ENCODE assay signal across 25 mouse cellular contexts in genomic region chr12:5005338-5005737, GRCm38 (mm10).
DNase-seq lines count a peak whose midpoint lies in the region; ATAC-seq and TF ChIP-seq lines count a peak whose summit lies in the region.
"Had no signal": no experiment of that assay in that cellular context is flagged by ENCODE, and none has a peak within 500 bp of the region (broad histone marks: within the 10 kb centered on the region; RNA-seq: fewer than 3 reads in every experiment).

No protein-coding gene starts in this region.

- peak overlapping the region; percentile 52 for H3K27ac ChIP-seq in forebrain, embryonic 15.5 days (replicated peaks)
- no peak overlapping the region for H3K27ac ChIP-seq in forebrain, embryonic 10.5 days
- peak overlapping the region; percentile 46; the same call in 1 of the 2 replicates for H3K27ac ChIP-seq in layer of hippocampus, adult 2 months
- H3K27ac ChIP-seq: heart, embryonic 10.5 days; heart, embryonic 13.5 days; hindbrain, embryonic 14.5 days; hindbrain, postnatal 0 days had no signal

- WGBS in forebrain, embryonic 15.5 days, result 52% methylated on average over 3 of the region's 3 CpGs
- 85% methylated on average over 3 of the region's 3 CpGs for WGBS in forebrain, embryonic 10.5 days

- H3K4me3 ChIP-seq in forebrain, embryonic 15.5 days, result no peak overlapping the region
- H3K4me3 ChIP-seq in forebrain, embryonic 10.5 days, result no peak overlapping the region
- H3K4me3 ChIP-seq in layer of hippocampus, adult 2 months, result no peak overlapping the region
- H3K4me3 ChIP-seq: heart, embryonic 10.5 days; heart, embryonic 13.5 days had no signal

- DNase-seq in forebrain, embryonic 10.5 days (ENCODE audit: extremely low spot score, low spot score), result no peak
- DNase-seq in layer of hippocampus, adult 2 months (ENCODE audit: low spot score in 2 of 2), result peak in 1 of 2 experiments; percentile 37
- no peak for DNase-seq in layer of hippocampus, postnatal 36 days
- DNase-seq in right cerebral cortex, adult 18-20 months, result peak; percentile 21
- no peak for DNase-seq in right cerebral cortex, postnatal 36 days (ENCODE audit: low spot score in 2 of 2)
- peak; percentile 46 for DNase-seq in telencephalon, adult 2 months (ENCODE audit: low read depth, low spot score)
- DNase-seq in thymus, postnatal 36 days, result no peak
- DNase-seq: adrenal gland, adult 2 months; adrenal gland, postnatal 14 days; B cell, adult 2 months; cerebellum, adult 18-20 months; cerebellum, adult 9-10 months; cerebellum, postnatal 14 days; gastrocnemius, postnatal 25 days; heart, adult 18-20 months; heart, postnatal 14 days; heart, postnatal 4 days had no signal

- no peak for ATAC-seq in forebrain, embryonic 15.5 days (replicated peaks)
- ATAC-seq: hindbrain, postnatal 0 days; inflammation-experienced regulatory T-cells, adult 6 months; intestine, embryonic 16.5 days had no signal

- no peak for TF ChIP-seq CTCF in layer of hippocampus, adult 2 months (conservative IDR thresholded peaks at IDR 0.05)

- no peak overlapping the region for H3K4me2 ChIP-seq in forebrain, embryonic 15.5 days (replicated peaks)
- H3K4me2 ChIP-seq: heart, embryonic 13.5 days; hindbrain, embryonic 14.5 days had no signal

- no peaks in the 10 kb centered on the region for H3K27me3 ChIP-seq in forebrain, embryonic 15.5 days
- no peaks in the 10 kb centered on the region for H3K27me3 ChIP-seq in forebrain, embryonic 10.5 days (ENCODE audit: poor library complexity, severe bottlenecking)
- H3K27me3 ChIP-seq: CH12.LX; heart, embryonic 13.5 days had no signal

- H3K9ac ChIP-seq in forebrain, embryonic 15.5 days (replicated peaks), result no peak overlapping the region
- H3K9ac ChIP-seq: heart, embryonic 13.5 days; hindbrain, embryonic 14.5 days had no signal

- no peaks in the 10 kb centered on the region for H3K4me1 ChIP-seq in forebrain, embryonic 15.5 days
- no peaks in the 10 kb centered on the region for H3K4me1 ChIP-seq in forebrain, embryonic 10.5 days
- H3K4me1 ChIP-seq: heart, embryonic 10.5 days; heart, embryonic 13.5 days had no signal

- H3K36me3 ChIP-seq in forebrain, embryonic 15.5 days, result peaks cover 3% of the 10 kb centered on the region; the same call in 1 of the 2 replicates
- peaks cover 32% of the 10 kb centered on the region for H3K36me3 ChIP-seq in forebrain, embryonic 10.5 days (replicated peaks)

- no peaks in the 10 kb centered on the region for H3K9me3 ChIP-seq in forebrain, embryonic 15.5 days
- no peaks in the 10 kb centered on the region for H3K9me3 ChIP-seq in forebrain, embryonic 10.5 days
- H3K9me3 ChIP-seq: heart, embryonic 10.5 days; heart, embryonic 13.5 days had no signal

Comparison
In these comparisons a context has a peak if more than half of its experiments do, and no peak if none do; other contexts are left out.
1. DNase-seq: peak in right cerebral cortex, adult 18-20 months (single experiment) and telencephalon, adult 2 months (single experiment); none in forebrain, embryonic 10.5 days (single experiment), layer of hippocampus, postnatal 36 days (0 of 2), right cerebral cortex, postnatal 36 days (0 of 2) and thymus, postnatal 36 days (0 of 2).